Mouse (Mus musculus): Measurements from ENCODE around the gene Traf3. TPM values are rescaled to one million over a fixed set of nuclear protein-coding genes. Genes with fewer than 3 reads are reported as not detected.

The Traf3 gene
- total RNA-seq, 2 experiments from 2014 or later = 14.2 to 14.3 TPM

DNA sequence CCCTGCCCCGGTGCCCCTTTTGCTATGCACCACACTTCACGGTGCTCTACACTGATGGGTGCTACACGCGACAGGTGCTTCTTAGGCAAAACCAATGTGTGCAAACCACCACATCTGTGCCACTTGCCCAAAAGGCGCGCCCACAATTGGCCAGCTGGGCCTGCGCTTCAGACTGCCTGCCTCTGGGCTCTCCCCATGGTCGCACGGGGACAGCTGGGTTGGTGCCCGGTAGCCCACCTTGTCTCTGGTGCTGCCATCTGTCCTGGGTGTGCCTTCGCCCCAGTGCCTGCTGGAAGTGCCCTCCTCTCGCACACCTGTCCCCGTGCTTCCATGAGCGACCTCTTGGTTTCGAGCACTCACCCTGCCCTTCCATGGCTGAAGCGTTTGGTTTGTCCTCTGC is 97.5 kb downstream of the Traf3 start:
- no peak for DNase-seq

GRCm38 (mm10) chr12:111265212-111265611 is 99.0 kb downstream of the Traf3 start:
- DNase-seq = no peak

DNA sequence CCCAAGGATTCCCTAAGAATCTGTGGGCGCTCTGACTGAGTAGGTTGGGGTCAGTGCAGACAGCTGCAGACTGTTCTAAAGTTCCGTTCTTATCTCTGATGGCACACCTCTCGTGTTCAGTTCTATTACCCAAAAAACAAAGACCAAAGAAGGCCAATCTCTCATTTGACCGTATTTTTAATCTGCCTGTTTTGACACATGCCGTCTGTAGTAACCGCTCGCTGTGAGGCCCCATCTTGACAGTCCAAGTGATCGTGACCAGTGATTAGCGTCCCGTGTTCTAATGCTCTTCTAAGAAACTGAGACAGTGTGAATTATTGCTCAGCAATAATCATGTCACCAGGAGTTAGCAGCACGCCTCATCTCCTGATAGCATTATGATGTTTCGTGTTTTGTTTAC is 100.4 kb downstream of the Traf3 start:
- DNase-seq = no peak

GRCm38 (mm10) chr12:111267673-111268325 is 101.6 kb downstream of the Traf3 start:
- no peak for DNase-seq

DNA sequence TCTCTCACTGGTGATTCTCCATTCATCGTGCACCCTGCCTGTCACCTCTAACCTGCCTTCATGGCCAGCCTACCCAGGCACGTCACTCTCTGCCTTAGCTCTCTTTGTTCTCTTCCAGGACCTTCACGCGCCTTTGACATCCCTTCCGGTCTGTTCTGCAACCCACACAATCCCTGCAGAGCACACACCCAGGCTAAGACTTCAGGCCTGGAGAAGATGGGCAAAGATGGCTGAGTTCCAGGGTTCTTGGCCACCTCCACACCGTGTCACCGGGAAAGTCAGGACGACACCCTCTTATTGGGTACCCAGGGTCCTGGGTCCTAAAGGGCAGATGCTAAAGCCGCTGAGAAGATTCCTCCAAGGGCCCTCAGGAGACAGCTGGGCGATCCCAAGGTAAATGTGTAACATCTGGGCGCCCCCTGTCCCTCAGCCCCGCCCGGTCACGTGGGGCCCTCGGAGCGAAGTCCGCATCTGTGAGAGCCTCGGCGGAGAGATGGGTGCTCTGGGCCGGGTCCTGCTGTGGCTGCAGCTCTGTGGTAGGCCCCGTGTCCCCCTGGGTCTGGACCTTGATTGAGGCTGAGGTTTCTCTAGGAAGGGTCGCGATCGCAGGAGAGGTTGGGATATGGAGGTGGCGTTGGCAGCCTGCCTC is 104.6 kb downstream of the Traf3 start, which contains the start of gene Amn:
TSS of gene Amn (plus strand) at position 467 of the 649 bp plus-strand sequence.
- no peak for DNase-seq

GRCm38 (mm10) chr12:111271406-111271805 is 105.2 kb downstream of the Traf3 start:
- no peak for DNase-seq

- DNase-seq = no peak
Measured at GRCm38 (mm10) chr12:111271966-111272365, 105.8 kb downstream of the Traf3 start.

DNA sequence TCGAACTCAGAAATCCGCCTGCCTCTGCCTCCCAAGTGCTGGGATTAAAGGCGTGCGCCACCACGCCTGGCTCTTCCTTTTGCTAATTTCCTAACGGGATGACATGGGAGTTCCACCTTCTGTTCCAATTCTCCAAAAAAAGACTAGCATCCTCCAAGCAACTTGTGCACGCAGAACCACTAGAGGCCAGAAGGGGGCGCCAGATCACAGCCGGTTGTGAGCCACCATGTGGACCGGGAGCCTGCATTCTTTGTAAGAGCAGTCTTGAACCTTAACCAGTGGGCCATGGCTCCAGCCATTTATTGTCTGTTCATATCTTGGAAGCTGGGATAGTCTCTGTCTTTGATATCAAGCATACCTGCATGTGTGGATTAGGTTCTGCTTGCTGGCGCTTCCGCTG is 106.2 kb downstream of the Traf3 start:
- DNase-seq = peak; percentile 57 to 82

- DNase-seq = no peak
Measured at GRCm38 (mm10) chr12:111274006-111274405, 107.8 kb downstream of the Traf3 start.

DNA sequence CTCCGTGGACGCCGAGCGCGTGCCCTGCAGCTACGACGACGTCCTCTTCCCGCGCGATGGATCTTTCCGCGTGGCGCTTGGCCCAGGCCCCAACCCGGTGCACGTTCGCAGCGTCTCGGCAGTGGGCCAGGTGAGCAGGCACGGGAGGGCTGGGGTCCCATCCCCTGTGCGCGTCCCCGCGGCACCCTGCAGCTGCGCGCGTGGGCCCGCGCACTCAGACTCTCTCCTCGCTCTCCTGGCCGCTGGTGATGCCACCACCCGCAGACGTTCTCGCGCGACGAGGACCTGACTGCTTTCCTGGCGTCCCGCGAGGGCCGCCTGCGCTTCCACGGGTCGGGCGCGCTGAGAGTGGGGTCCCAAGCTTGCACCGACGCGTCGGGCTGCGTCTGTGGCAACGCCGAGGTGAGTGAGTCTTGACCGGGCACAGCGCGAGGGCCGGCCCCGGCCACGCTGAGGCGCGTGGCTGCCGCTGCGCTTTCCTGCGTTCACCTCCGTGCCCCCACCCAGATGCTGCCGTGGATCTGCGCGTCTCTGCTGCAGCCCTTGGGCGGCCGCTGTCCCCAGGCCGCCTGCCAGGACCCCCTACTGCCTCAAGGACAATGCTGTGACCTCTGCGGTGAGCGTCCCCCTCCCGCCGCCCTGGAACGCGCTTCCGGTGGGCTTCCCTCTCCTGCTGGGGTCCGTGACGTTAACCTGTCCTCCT is 108.4 kb downstream of the Traf3 start:
- DNase-seq = no peak

- no peak for DNase-seq
Measured at GRCm38 (mm10) chr12:111275150-111275841, 109.1 kb downstream of the Traf3 start.

DNA sequence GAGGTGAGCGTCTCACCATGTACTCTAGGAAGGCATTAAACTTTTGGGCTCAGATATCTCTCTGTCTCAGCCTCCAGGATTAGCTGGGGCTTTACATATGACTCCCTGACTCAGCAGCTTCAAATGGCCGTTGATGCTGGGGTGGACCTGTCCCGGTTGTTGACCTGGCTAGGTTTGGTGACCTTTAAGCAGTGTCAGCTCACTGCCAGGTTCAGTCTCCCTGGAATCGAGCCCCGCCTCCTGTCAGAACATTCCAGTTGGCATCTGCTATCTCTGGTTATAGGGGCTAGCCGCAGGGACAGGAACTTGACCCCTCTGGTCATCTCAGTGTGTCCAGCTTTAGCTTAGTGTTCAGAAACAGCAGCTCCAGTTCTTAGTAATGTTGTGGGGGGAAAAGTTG is 110.2 kb downstream of the Traf3 start:
- no peak for DNase-seq

DNA sequence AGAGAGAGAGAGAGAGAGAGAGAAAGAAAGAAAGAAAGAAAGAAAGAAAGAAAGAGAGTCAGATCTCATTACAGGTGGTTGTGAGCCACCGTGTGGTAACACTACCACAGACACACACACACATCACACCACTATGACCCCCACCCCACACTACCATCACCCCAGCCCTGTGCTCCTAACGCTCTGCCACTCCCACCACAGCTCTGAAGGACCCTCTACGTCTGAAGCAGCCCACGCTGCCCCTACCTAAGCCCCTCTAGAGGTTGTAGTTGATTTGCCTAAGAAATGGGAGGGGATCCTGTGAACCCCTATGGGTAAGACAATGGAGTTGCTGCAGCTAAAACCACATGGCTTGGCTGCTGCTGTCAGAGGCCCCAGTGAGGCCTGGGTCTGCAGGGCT is 117.4 kb downstream of the Traf3 start:
- DNase-seq = no peak

DNA sequence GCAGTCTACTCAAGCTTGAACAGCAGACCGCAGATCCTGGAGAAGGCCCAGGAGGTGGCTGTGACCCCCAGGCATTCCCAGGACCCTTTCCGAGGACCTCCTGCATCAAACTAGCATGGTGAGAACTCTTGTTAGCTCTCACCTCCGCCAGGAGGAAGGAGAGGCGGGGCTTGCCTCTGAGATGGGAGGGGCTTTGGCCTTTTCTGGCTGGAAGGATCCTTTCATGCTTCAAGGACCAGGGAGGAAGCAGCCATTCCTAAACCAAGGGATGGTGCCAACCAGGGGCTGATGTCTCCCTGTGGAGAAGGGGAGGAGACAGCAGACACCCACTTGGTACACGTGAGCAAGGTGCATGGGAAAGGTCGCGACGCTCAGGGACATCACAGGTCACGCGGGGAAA is 118.4 kb downstream of the Traf3 start:
- DNase-seq = no peak

GRCm38 (mm10) chr12:111293025-111293424 is 126.9 kb downstream of the Traf3 start:
- DNase-seq = peak in 1 of 2 experiments; percentile 23

GRCm38 (mm10) chr12:111301322-111302017 is 135.3 kb downstream of the Traf3 start:
- no peak for DNase-seq

DNA sequence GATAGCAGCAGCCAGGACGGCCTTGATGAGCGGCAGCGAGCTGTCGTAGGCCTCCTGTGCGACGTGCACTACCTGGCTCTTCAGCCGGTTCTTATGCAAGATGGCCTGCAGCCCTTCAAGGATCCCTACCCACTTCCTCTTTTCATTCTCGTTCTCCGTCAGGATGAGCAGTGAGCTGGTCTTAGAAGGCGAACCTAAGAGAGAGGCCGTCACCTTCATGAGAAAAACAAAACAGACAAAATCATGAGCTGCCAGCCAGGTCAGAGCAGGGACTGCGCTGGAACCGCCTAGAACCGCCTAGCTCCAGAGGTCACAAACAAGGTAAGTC is 135.8 kb downstream of the Traf3 start:
- no peak for DNase-seq

GRCm38 (mm10) chr12:111303702-111304337 is 137.7 kb downstream of the Traf3 start:
- DNase-seq = no peak

GRCm38 (mm10) chr12:111306821-111307220 is 140.7 kb downstream of the Traf3 start:
- DNase-seq = peak in 1 of 2 experiments; percentile 22

DNA sequence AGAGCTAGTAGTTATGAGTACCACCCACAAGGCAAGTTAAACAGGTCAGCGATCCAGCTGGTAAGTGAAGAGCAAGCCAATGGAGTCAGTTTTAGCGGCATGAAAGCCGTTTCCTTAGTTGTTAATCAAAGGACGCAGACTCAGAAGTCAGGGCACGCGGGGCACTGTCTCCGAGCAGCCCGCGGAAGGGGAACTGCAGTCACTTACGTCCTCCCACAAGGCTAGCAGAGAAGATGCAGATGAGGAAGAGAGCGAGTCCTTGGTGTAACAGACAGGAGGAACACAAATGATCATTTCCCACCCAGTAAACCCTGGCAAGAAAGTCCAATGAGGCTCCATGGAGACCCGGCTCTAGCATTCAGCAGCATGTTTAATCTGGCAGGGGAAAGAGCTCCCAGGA is 143.1 kb downstream of the Traf3 start:
- no peak for DNase-seq

DNA sequence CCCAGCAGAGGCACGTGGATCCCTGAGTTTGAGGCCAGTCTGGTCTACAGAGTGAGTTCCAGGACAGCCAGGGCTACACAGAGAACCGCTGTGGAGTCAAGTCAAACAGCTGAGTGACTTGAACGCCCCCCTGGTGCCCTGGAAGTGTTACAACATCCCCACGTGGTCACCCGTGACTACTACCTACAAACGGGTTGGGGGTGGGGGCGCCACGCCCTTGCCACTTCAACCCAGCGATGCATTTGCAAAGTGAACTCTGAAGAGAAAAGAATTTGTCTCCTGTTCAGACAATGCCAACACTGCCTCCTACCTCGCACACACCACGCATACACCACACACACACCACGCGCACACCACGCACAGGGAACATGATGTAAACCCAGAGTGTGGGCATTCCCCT is 143.8 kb downstream of the Traf3 start:
- no peak for DNase-seq

GRCm38 (mm10) chr12:111311775-111312174 is 145.6 kb downstream of the Traf3 start:
- DNase-seq = no peak

Measured in heart, adult 18-20 months (tissue).